Mouse (Mus musculus) embryo, embryonic 11 days (tissue): ENCODE measurements around the gene Tnfaip8l2.
"Not testable (repeated sequence)": the region's sequence is repeated elsewhere in the genome, so short reads cannot be mapped to it uniquely, and the experiment has no call there.

ENCODE experiments used
- DNase-seq: peaks from one replicate; pipeline ENCODE4 v3.0.0-alpha.2; 2015

Tnfaip8l2 gene

DNA sequence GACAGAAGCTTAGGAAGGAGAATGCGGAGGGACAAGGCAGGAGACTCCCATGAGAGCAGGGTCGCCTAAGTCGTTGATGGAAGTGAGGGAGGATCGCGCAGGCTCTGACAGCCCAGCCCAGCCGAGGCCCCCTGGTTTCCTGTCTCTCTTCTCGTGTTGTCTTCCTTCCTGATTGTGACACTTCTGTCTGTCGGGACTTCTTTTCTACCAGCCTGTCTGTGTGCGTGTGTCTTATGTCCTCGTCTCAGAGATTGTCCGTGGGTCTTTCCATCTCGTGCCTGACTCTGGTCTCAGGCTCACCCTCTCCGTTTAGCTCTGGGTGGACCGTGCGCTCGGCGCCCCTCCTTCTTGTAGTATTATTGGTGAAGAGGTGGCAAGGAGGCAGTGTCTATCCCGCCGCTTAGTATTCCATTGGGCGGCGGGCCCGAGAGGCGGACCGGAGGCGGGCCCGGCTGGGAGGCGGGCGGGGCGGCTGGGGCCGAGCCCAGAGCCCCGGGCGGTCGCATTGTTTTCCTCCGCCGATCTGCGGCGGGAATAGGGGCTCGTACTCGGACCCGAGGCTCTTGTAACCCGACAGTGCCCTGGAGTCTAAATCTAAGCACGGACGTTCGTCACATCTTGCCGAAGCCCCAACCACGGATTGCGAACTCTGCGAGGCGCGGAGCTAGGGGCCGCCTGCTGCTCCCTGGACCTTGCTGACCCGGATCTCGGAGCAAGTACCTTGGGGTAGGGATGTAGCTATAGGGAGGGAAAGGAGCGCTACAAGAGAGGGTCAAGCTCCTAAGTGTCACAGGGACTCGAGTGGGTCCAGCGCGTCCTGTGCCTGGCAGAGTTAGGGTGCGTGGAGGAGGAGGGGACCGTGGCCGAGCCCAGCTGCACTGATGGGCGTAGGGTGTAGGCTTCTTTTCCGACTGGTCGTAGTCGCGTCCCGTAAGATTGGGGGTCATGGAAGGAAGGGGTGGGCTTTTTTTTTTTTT lies 18.1 kb upstream of the Tnfaip8l2 start, which contains the start of gene Sema6c:
Gene Sema6c, plus strand, starts transcription at position 471 of the 977 bp plus-strand sequence.
- peak; percentile 95 for DNase-seq

DNA sequence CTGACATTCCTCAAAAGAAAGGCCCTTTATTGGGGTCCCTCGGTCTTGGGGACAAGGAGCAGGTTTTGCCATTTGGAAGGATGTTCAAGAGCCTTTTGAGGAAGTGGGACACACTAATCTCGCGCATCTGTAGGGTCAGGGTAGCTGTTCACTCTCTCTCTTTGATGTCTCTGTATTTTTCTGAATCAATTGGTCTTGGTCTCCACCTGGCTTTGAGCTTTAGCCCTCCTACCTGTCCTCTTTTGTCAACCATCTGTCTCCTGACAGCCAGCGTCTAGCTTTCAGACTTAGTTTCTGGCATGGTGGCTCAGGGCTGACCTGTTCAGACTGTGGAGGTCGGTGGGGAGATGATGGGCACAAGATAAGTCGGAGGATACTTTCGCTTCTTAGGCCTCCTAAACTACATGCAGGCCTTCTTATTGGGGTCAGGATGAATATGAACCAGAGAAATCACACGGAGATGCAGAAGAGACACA lies 17.4 kb upstream of the Tnfaip8l2 start:
- DNase-seq = no peak

GRCm38 (mm10) chr3:95153874-95154273 lies 11.7 kb upstream of the Tnfaip8l2 start:
- no peak for DNase-seq

DNA sequence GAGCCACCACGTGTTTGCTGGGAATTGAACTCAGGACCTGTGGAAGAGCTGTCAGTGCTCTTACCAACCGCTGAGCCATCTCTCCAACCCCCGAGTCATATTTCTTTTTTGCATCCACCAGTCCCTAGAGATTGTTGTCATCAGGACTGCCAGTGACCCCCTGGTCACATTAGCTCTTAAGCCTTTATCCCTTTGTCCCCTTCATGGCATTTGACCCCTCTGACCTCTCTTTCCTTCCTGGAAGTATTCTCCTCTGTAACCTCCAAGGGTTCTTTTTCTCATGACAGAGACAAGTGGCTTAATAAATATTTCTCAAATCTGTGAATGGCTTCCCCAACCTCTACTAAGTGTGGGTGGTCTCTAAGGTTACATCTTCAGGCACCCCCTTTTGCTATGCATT lies 5.8 kb upstream of the Tnfaip8l2 start:
- peak; percentile 26 for DNase-seq

DNA sequence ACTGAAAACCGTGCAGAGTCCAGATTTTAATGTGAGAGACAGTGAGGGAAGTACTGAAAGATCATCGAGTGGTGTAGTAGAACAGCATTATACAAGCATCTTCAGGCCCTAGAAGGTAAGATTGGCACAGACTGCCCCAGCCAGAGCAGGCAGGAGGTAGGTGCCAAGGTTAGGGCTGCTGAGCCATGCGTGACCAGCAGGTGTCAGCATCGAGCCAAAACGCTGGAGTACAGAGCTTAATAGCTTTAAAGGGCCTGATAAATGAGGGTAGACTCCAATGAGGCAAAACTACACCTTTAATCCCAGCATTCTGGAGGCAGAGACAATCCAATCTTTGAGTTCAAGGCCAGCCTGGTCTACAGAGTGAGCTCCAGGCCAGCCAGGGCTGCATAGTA lies 454 bp upstream of the Tnfaip8l2 start:
- DNase-seq = peak; percentile 80

DNA sequence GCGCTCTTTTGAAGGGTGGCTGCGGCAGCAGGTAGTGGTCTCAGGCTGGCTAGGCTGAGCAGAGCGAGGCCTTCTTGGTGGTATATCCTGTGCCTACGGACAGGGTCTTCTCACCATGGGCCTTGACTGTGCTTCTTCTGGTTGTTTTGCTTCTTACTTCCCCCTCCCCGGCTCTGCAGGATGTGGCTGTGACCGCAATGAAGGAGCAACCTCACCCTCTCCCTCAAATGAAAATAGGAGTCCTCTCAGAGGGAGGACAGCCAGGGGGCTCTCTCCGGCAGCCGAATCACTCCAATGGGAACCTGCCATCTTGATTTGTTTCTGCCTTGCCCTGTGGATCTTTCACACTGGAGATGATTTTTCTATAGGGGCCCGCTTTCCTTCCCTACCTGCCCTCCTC lies 686 bp downstream of the Tnfaip8l2 start:
- no peak for DNase-seq

DNA sequence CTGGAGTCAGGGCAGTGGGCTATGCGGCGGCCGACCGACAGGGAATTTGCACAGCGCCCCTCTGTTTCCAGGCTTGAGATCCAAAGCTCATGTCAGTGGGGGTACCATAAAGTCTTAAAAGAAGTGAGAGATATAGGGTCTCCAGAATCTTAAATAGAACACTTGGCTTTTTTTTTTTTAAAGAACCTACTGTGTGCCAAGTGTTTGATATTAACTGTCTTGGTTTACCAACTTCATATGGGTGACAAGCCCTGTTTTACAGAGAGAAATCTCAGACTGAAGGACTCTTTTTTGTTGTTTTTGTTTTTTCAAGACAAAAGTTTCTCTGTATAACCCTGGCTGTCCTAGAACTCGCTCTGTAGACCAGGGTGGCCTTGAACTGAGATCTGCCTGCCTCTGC lies 1.4 kb downstream of the Tnfaip8l2 start:
- no peak for DNase-seq

DNA sequence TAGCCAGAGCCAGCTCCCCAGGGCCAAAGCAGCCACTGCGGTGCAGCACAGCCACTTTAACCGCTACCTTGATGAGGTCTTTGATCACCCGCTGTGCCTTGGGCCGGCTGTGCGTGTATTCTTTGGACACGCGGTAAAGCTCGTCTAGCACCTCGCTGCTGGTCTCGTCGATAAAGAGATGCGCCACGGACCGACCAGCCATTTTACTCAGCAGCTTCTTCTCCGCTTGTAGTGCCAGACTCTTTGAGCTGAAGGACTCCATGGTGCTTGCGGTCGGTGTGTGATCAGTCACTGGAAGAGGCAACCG lies 1.9 kb downstream of the Tnfaip8l2 start:
- DNase-seq = no peak

- DNase-seq = no peak
These were observed 2.4 kb downstream of the Tnfaip8l2 start for GRCm38 (mm10) chr3:95139586-95140288.

GRCm38 (mm10) chr3:95136336-95136735 lies 5.8 kb downstream of the Tnfaip8l2 start:
- DNase-seq = no peak

GRCm38 (mm10) chr3:95135433-95136052 lies 6.6 kb downstream of the Tnfaip8l2 start:
- DNase-seq = no peak

GRCm38 (mm10) chr3:95135023-95135422 lies 7.1 kb downstream of the Tnfaip8l2 start:
- peak; percentile 32 for DNase-seq

GRCm38 (mm10) chr3:95134133-95134532 lies 8.0 kb downstream of the Tnfaip8l2 start:
- not testable (repeated sequence) for DNase-seq

DNA sequence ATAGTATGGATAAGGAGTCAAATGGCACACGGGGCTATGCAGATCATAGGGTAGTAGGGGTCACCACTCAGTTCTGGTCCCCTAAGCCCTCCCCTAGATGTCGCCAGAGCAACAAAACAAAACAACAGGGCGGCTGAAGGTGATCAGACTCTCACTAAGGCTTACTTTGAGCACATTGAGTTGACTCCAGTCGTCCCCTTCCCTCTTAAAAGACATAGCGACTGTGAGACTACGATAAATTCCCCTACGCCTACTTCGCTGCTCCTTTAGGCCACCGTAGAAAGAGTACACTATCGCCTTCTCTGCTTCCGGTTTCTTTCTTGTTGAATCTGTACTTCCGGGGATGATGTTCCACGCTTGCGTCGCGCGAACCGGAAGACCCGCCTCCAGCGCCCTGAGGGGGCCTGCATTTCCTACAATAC lies 8.5 kb downstream of the Tnfaip8l2 start, which contains the start of the genes Scnm1 and Lysmd1:
Gene Scnm1, minus strand, starts transcription at position 332 of the 422 bp plus-strand sequence.
Gene Lysmd1, plus strand, starts transcription at position 409 of the 422 bp plus-strand sequence.
- DNase-seq = peak; percentile 97

- no peak for DNase-seq
These were observed 9.0 kb downstream of the Tnfaip8l2 start for GRCm38 (mm10) chr3:95133176-95133575.

- not testable (repeated sequence) for DNase-seq
These were observed 9.8 kb downstream of the Tnfaip8l2 start for GRCm38 (mm10) chr3:95132389-95132788.

DNA sequence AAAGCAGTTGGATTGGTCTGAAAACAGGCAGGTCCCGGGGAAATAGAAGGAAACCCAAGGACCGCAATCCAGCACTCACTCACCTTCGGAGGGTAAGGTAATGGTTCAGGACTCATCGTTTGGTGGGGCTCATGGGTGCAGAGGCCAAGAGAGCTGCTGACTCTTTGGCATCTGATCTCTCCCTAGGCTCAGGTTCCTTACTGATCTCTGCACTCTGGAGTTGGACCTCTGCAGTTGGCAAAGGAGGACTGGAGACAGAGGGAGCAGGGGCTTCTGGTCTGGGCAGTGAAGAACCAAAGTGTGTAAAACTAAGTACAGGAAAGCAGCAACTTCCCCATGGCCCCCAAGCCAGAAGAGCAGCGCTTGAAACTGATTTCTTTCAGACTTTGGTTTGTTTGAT lies 12.1 kb downstream of the Tnfaip8l2 start:
- DNase-seq = no peak

DNA sequence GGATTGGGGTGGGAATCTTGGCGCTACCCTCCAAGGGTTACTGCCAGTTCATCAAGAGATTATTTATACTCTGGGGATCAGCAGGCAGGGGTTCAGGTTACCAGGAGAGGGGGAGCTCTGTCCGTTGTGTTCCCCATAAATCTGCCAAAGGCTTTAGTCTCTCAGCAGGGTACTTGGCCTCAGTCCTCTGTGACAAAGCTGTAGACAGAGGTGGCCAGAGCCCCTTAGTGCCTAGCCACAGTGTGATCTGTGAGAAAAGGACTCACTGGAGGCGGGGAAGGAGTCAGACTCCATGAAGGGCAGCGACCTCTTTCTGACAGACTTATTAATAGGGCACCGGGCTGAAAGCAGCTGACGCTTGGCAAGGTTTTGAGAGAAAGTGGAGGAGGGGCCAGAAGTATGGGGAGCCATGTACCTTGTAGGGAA lies 12.9 kb downstream of the Tnfaip8l2 start:
- DNase-seq = peak; percentile 36

GRCm38 (mm10) chr3:95124972-95125371 lies 17.2 kb downstream of the Tnfaip8l2 start:
- DNase-seq = no peak

DNA sequence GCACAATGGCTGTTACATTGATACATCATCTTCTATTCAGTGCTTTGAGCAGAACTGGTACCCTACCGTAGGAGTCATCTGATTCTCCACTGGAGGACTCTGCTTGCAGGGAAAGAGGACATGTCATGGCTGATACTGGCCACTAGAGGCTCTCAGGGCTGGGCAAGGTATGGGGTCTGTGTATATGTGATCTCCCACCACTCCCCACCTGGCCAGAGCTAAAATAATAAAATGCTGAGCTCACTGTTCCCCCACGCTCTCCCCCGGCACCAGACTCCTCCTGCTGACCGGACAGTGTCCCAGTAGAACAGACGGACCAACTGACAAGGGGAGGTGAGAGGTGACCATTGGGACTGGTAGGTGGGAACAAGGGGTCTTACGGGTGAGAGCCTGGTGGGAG lies 17.9 kb downstream of the Tnfaip8l2 start, which contains the start of gene Tmod4:
Gene Tmod4, plus strand, starts transcription at position 231 of the 400 bp plus-strand sequence.
- peak; percentile 42 for DNase-seq

GRCm38 (mm10) chr3:95121580-95121979 lies 20.6 kb downstream of the Tnfaip8l2 start:
- no peak for DNase-seq

DNA sequence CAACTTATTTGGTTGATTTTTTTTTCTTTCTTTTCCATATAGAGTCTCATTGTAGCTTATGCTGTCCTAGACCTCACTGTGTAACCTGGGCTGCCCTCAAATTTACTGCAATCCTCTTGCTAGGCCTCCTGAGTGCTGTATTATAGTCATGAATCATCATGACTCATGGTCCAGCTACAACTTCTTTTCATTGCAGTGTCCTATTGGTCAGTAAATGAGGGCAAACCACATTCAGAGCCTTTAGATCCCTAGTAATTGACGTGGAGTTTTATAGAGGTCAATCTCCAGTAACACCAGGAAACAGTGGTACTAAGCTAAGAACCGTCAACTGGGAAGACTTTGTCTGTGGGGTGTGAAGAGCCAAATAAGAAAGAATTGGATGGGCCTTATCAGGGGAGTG lies 24.4 kb downstream of the Tnfaip8l2 start:
- DNase-seq = no peak

GRCm38 (mm10) chr3:95112760-95113159 lies 29.4 kb downstream of the Tnfaip8l2 start:
- no peak for DNase-seq
